Mouse (Mus musculus) limb, embryonic 12.5 days (tissue): ENCODE results near the gene Tent5b. TPM values are rescaled to one million over a fixed set of nuclear protein-coding genes. Genes with fewer than 3 reads are reported as not detected.
A peak's percentile ranks its signal among the peaks of the same experiment; 100 is the strongest.

Experiments used
- ATAC-seq: fragments of 200-750 bp; cut with Nextera tagmentation; 2 replicates; pipeline ENCODE4 v1.8.0; 2017; ENCODE audit warnings: low read depth, moderate TSS enrichment; ENCODE audit not compliant: insufficient number of reproducible peaks, insufficient read depth, low FRiP score, low TSS enrichment
- H3K27ac ChIP-seq: fragments of 300-500 bp; sonication (generic); 2 replicates; pipeline ENCODE4 v1.5.1; 2016; ENCODE audit warnings: mild to moderate bottlenecking, moderate library complexity
- H3K27me3 ChIP-seq: fragments of 300-500 bp; sonication (generic); 2 replicates; pipeline ENCODE4 v1.6.1; 2016; ENCODE audit warnings: mild to moderate bottlenecking, moderate library complexity
- H3K36me3 ChIP-seq: fragments of 300-500 bp; sonication (generic); 2 replicates; pipeline ENCODE4 v1.6.1; 2016; ENCODE audit warnings: mild to moderate bottlenecking, moderate library complexity
- H3K4me1 ChIP-seq: fragments of 300-500 bp; sonication (generic); replicated peaks from 2 replicates; pipeline ENCODE4 v1.6.1; 2016
- H3K4me2 ChIP-seq: fragments of 300-500 bp; sonication (generic); 2 replicates; pipeline ENCODE4 v1.6.1; 2016; ENCODE audit warnings: mild to moderate bottlenecking, moderate library complexity
- H3K4me3 ChIP-seq: fragments of 300-500 bp; sonication (generic); replicated peaks from 2 replicates; pipeline ENCODE4 v1.5.1; 2016; ENCODE audit warnings: mild to moderate bottlenecking
- H3K9ac ChIP-seq: fragments of 300-500 bp; sonication (generic); replicated peaks from 2 replicates; pipeline ENCODE4 v1.6.1; 2016; ENCODE audit warnings: mild to moderate bottlenecking, moderate library complexity
- H3K9me3 ChIP-seq: fragments of 300-500 bp; sonication (generic); 2 replicates; pipeline ENCODE4 v1.6.1; 2016; ENCODE audit warnings: mild to moderate bottlenecking, moderate library complexity
- WGBS: fragments of 180-500 bp; shearing (Covaris S2); methylation state at CpG from one replicate; pipeline ENCODE4 v1.1.7; 2016; 5-methylcytosine and 5-hydroxymethylcytosine counted together
- polyA plus RNA-seq: library from polyadenylated mRNA; unstranded; fragments of >200 nt; fragmentation: Nextera tagmentation; extraction: Ambion mirVana; gene quantifications from 2 replicates; pipeline ENCODE4 v1.2.1, GENCODE M21; 2016

The Tent5b gene
- polyA plus RNA-seq, 1 experiment from 2014 or later: 1.2 TPM

- Histone ChIP-seq H3K4me2 (no peak overlapping the region), H3K4me3 (no peak overlapping the region), H3K4me1 (peaks cover 15% of the 10 kb centered on the region), H3K36me3 (no peaks in the 10 kb centered on the region), H3K9me3 (peaks cover 6% of the 10 kb centered on the region; the same call in 1 of the 2 replicates), H3K27me3 (peaks cover 28% of the 10 kb centered on the region), H3K9ac (no peak overlapping the region), H3K27ac (no peak overlapping the region)
- 82% methylated on average over 7 of the region's 7 CpGs for WGBS
- ATAC-seq: no peak
Measured at GRCm38 (mm10) chr4:133471135-133471821, 8.7 kb upstream of the Tent5b start.

GRCm38 (mm10) chr4:133473833-133474232 lies 6.1 kb upstream of the Tent5b start:
- no peaks in the 10 kb centered on the region for H3K36me3 ChIP-seq
- no peak overlapping the region for H3K4me2 ChIP-seq
- 59% methylated on average over 2 of the region's 2 CpGs for WGBS
- no peak overlapping the region for H3K27ac ChIP-seq
- H3K4me1 ChIP-seq: peaks cover 7% of the 10 kb centered on the region
- no peak for ATAC-seq
- H3K4me3 ChIP-seq: no peak overlapping the region
- peaks cover 44% of the 10 kb centered on the region for H3K27me3 ChIP-seq
- H3K9me3 ChIP-seq: peaks cover 6% of the 10 kb centered on the region; the same call in 1 of the 2 replicates
- H3K9ac ChIP-seq: no peak overlapping the region

GRCm38 (mm10) chr4:133480185-133480537 lies 229 bp downstream of the Tent5b start:
- H3K27ac ChIP-seq: no peak overlapping the region
- WGBS: 2% methylated on average over 34 of the region's 34 CpGs

DNA sequence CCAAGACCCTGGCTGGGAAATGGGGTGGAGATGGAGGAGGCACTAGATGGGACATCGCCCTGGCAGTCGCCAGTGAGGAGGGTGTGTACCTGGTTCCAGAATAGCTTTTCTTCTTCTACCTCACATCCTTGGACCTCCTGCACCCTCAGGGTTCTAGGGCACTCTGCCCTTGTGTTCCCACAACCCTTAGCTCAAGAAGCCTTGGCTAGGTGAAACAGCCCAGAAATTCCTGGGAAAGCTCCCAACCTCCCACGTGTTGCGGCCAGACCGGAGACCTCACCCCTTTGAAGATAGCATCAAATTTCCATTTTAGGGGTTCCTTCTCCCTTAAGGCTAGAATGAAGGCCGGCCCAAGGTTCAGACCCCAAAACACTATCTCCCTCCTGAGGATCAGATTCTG lies 822 bp downstream of the Tent5b start:
- peaks cover 76% of the 10 kb centered on the region for H3K27me3 ChIP-seq
- H3K36me3 ChIP-seq: no peaks in the 10 kb centered on the region

More at GRCm38 (mm10) chr4:133480185-133480537, 229 bp downstream of the Tent5b start:
- Histone ChIP-seq H3K9ac (peak overlapping the region; percentile 37; the same call in 1 of the 2 replicates), H3K4me1 (peaks cover 19% of the 10 kb centered on the region), H3K27me3 (peaks cover 77% of the 10 kb centered on the region), H3K4me3 (peak overlapping the region; percentile 52), H3K9me3 (no peaks in the 10 kb centered on the region), H3K36me3 (no peaks in the 10 kb centered on the region), H3K4me2 (peak overlapping the region; percentile 60)
- ATAC-seq: no peak

DNA sequence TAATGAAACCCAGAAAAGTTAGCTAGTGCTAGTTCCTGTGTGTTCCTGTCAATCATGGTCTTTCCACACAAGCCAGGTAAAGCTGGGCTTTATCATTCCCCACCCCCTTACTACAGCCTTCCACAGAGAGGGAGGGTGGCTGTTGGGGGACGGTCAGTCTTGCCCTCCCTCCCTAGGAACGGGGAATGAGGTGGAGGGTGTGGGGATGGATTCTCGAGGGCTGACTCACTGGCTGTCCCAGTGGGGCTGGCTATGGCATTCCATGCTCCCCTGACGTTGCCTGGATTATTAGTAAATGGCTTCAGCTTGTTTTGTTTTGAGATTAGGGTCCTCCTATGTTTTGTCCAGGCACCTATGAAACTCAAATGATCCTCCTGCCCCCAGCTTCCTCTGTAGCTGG lies 1.6 kb downstream of the Tent5b start:
- Histone ChIP-seq H3K4me3 (no peak overlapping the region), H3K4me1 (peaks cover 19% of the 10 kb centered on the region), H3K27me3 (peaks cover 71% of the 10 kb centered on the region), H3K27ac (no peak overlapping the region), H3K4me2 (no peak overlapping the region), H3K36me3 (no peaks in the 10 kb centered on the region), H3K9me3 (no peaks in the 10 kb centered on the region), H3K9ac (no peak overlapping the region)
- 16% methylated on average over 4 of the region's 4 CpGs for WGBS
- ATAC-seq: no peak

More for the DNA sequence above, 822 bp downstream of the Tent5b start:
- no peak for ATAC-seq
- 32% methylated on average over 6 of the region's 6 CpGs for WGBS
- H3K9me3 ChIP-seq: no peaks in the 10 kb centered on the region
- H3K4me1 ChIP-seq: peaks cover 19% of the 10 kb centered on the region
- peak overlapping the region; percentile 60 for H3K4me2 ChIP-seq
- H3K4me3 ChIP-seq: peak overlapping the region; percentile 52
- H3K9ac ChIP-seq: peak overlapping the region; percentile 37; the same call in 1 of the 2 replicates
- no peak overlapping the region for H3K27ac ChIP-seq

GRCm38 (mm10) chr4:133482479-133482878 lies 2.5 kb downstream of the Tent5b start:
- Histone ChIP-seq H3K9me3 (no peaks in the 10 kb centered on the region), H3K27me3 (peaks cover 61% of the 10 kb centered on the region), H3K4me3 (no peak overlapping the region), H3K4me1 (peaks cover 19% of the 10 kb centered on the region), H3K9ac (no peak overlapping the region), H3K27ac (no peak overlapping the region), H3K36me3 (no peaks in the 10 kb centered on the region), H3K4me2 (no peak overlapping the region)
- 74% methylated on average over 3 of the region's 3 CpGs for WGBS
- ATAC-seq: no peak

DNA sequence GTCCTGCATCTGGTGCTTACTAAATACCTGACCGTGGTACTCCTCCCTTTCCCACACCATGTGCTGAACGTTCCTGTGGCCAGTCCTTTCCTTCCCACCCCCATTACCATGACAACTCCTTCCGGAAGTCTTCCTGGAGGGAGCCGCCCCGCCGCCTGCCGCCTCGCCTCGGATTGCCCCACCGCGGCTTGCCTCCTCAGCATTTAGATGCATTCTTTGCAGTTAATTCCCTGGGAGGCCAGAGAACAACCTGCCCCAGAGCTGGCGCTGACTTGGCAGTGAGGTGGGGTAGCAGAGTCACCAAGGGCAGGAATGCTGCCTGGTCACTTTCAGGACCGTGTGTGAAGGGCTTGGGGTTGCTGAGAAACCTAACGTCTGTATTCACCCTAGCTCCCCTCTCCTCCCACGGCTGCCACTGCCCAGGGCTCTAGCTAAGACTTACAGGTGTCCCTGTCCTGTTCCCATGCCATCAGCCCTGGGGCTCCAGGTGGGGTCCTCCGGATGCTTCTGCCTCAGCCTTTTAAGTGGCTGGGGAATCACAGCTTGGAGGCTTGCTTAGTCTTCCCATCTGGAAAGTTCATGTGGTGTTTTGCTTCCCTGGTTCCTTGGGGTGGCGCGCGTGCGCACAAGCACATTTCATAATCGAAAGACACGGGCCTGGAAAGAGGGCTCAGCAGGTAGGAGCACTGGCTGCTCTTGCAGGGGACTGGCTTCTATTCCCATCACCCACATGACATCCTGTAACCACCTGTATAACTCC lies 4.5 kb downstream of the Tent5b start:
- Histone ChIP-seq H3K4me2 (peak overlapping the region; percentile 44), H3K4me3 (peak overlapping the region; percentile 15; the same call in 1 of the 2 replicates), H3K36me3 (no peaks in the 10 kb centered on the region), H3K9me3 (no peaks in the 10 kb centered on the region), H3K27me3 (peaks cover 43% of the 10 kb centered on the region), H3K27ac (no peak overlapping the region), H3K4me1 (peaks cover 24% of the 10 kb centered on the region), H3K9ac (no peak overlapping the region)
- ATAC-seq: no peak
- WGBS: 11% methylated on average over 22 of the region's 22 CpGs

- ATAC-seq: no peak
- no peak overlapping the region for H3K4me3 ChIP-seq
- H3K27ac ChIP-seq: no peak overlapping the region
- H3K9me3 ChIP-seq: no peaks in the 10 kb centered on the region
- peaks cover 22% of the 10 kb centered on the region for H3K4me1 ChIP-seq
- H3K4me2 ChIP-seq: no peak overlapping the region
- WGBS: 84% methylated on average over 28 of the region's 28 CpGs
- H3K36me3 ChIP-seq: no peaks in the 10 kb centered on the region
- H3K9ac ChIP-seq: no peak overlapping the region
- peaks cover 32% of the 10 kb centered on the region for H3K27me3 ChIP-seq
Measured at GRCm38 (mm10) chr4:133485691-133486425, 5.9 kb downstream of the Tent5b start.

- Histone ChIP-seq H3K4me3 (no peak overlapping the region), H3K4me2 (no peak overlapping the region), H3K9me3 (no peaks in the 10 kb centered on the region), H3K4me1 (peaks cover 23% of the 10 kb centered on the region), H3K9ac (no peak overlapping the region), H3K36me3 (no peaks in the 10 kb centered on the region), H3K27me3 (peaks cover 22% of the 10 kb centered on the region), H3K27ac (no peak overlapping the region)
- WGBS: 92% methylated on average over 26 of the region's 26 CpGs
- ATAC-seq: no peak
Measured at GRCm38 (mm10) chr4:133486673-133487357, 6.9 kb downstream of the Tent5b start.

DNA sequence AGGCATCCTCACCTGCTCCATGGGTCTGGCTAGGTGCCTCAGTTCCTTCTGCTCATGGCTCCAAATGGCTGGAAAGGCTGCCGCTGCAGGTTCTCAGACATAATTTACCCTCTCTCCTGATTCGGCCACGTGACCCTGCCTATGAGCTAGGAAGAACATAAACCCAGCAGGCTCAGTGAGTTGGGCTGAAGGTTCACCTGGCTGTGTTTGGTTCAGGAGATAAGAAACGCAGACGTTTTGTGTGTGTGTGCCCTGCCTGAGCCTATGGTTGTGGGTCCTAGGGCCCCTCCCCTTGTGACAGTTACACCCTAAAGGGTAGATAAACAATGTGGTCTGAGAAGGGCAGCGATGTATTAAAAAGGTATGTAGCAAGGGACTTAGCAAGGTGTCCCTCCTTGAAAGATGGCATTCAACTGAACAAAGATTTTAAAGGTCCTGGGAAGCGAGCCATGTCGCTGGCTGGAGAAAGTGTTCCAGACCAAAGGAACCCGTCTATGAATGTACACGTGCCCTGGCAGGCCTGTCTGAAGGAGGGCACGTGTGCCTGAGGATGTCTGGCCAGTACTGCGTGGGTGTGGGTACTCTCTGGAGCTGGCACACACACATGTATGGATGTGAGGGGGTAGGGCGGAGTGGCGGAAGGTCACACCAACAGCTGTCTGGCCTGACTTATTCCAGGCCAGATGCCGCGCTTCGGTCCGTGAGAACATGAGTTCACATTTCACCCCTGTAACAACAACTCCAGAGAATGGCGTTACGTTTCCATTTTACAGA lies 8.9 kb downstream of the Tent5b start:
- H3K9me3 ChIP-seq: no peaks in the 10 kb centered on the region
- H3K4me2 ChIP-seq: no peak overlapping the region
- H3K4me1 ChIP-seq: peaks cover 25% of the 10 kb centered on the region
- peaks cover 13% of the 10 kb centered on the region for H3K27me3 ChIP-seq
- H3K4me3 ChIP-seq: no peak overlapping the region
- WGBS: 75% methylated on average over 20 of the region's 20 CpGs
- no peak overlapping the region for H3K9ac ChIP-seq
- H3K36me3 ChIP-seq: no peaks in the 10 kb centered on the region
- H3K27ac ChIP-seq: no peak overlapping the region
- ATAC-seq: no peak
